Mouse (Mus musculus) inflammation-experienced regulatory T-cells (primary cell): ENCODE data around the gene Gm5485. TPM values are rescaled to one million over a fixed set of nuclear protein-coding genes. Genes with fewer than 3 reads are reported as not detected.

Experiments
- polyA plus RNA-seq, 2 experiments: library from polyadenylated mRNA; unstranded; fragments of 100-300 nt; shearing (Covaris generic); gene quantifications; one replicate each; pipeline ENCODE4 v1.2.1; 2017

Gene Gm5485
- under 1 TPM in 1 of 2 experiments, not detected in 1; 0.78 TPM for polyA plus RNA-seq

DNA sequence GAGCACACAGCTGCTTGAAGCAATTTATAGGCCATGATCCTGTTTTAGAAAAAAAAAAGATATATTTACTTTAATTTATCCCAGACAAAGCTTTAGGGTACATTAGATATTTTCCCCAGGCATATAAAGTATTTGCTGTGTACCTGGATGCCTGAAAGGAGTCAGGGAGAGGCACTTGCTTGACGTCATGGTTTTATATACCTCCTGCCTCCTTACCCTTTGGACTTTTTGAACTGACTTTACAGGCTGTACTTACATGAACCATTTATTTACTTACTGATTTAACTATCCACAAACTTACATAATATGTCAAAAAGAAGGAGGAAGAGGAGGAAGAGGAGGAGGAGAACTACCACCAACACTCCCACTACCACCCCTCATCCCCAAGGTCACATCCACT is at the start of gene Gm5485:
Gm5485 (minus strand) TSS at position 171 of the 400 bp plus-strand sequence.

DNA sequence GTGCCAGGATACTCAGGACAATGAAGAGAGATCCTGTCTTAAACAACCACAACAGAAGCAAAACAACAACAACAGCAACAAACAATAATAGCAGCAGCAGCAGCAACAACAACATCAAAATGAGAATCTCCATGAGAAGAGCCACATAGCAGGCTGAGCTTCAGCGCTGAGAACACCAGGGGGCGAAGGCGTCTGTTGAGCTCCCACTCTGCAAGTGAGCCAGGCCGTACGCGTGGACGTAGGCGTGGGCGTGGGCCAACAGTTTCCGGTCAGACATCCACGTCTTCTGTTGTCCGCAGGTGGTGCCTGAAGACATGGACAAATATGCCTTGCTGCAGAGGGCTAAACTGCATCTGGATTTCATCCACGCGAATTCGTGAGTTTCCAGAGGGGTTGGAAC is 18.8 kb upstream of the Gm5485 start, which contains the start of gene Morc1:
Morc1 (plus strand) TSS at position 211 of the 400 bp plus-strand sequence.

Other genes starting within 250 kb of the Gm5485 start
- not detected for gene Dppa4, start 128.7 kb downstream of the Gm5485 start, polyA plus RNA-seq
- gene Dppa2, start 108.5 kb downstream of the Gm5485 start, polyA plus RNA-seq, result under 1 TPM in 1 of 2 experiments, not detected in 1; 0.67 TPM
- under 1 TPM; 0.17 to 0.54 TPM for gene Morc1, start 18.8 kb upstream of the Gm5485 start, polyA plus RNA-seq